Mouse (Mus musculus) layer of hippocampus, postnatal 10 days (tissue): Measurements from ENCODE around the gene Hoxb5. TPM values are rescaled to one million over a fixed set of nuclear protein-coding genes. Genes with fewer than 3 reads are reported as not detected.

Experiments
- DNase-seq, 2 experiments: peaks; one replicate each; pipeline ENCODE4 v3.0.0; 2021; ENCODE audit warnings: low spot score in 2 of 2
- total RNA-seq, 2 experiments: library from RNA; stranded (reverse); gene quantifications; 2 replicates each; pipeline ENCODE4 v1.2.3; 2021

The Hoxb5 gene
- total RNA-seq, 2 experiments from 2014 or later = not detected

DNA sequence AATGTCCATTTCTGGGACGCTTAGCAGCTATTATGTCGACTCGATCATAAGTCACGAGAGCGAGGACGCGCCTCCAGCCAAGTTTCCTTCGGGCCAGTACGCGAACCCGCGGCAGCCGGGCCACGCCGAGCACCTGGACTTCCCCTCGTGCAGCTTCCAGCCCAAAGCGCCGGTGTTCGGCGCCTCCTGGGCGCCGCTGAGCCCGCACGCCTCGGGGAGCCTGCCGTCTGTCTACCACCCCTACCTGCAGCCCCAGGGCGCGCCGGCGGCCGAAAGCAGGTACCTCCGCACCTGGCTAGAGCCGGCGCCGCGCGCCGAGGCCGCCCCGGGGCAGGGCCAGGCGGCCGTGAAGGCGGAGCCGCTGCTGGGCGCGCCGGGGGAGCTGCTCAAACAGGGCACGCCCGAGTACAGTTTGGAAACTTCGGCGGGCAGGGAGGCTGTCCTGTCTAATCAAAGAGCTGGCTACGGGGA, 31.6 kb upstream of the Hoxb5 start:
- DNase-seq = no peak

DNA sequence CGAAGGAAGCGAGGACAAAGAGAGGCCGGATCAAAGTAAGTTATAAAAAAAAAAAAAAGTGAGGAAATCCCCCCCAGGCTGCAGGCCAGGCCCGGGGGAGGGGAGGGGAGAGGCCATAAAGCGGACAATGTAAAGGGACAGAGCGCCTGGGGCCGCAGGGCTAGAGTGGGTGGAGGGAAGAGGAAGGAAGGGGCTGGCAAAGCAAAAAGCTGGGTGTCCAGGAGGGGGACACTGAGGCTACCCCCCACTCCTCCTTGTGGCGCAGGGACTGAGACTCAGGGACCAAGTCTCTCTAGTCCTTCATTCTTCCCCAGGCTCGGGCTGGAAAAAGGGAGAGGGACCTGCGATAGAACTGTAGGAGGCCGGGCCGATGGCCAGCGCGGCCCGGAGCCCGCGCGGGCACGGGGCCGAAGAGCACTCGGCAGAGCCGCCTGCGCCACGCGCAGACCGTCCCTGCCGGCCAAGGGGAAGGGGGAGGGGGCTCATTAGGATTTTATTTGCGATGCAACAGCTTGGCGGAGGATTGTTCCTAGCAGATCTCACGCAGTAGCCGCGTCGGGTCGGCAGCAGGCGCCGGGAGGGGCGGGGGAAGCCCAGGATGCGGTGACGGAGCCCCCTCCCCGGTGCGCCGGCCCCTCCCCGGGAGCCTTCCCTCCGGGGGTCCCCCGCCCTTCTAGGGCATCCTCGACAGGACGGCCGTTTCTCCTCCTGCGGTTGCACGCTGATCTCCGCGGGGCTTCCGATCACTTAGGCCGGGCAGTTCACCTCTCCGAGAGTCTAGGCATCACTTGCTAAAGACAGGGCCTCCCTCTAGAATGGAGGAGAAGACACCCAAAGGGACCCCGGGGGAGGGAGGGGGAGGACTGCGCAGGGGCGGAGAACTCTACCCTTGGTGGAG, 30.9 kb upstream of the Hoxb5 start:
- DNase-seq = no peak

DNA sequence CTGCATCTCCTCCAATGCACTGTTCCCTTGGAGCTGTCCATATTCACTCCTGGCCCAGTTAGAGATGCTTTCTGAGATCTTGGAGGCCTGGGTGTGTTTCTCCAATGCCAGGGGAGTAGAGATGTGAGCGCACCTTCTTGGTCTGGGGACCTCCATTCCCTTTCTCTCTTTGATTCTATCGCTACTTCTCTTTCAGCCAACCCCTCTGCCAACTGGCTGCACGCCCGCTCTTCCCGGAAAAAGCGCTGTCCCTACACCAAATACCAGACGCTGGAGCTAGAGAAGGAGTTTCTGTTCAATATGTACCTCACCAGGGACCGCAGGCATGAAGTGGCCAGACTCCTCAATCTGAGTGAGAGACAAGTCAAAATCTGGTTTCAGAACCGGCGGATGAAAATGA, 28.7 kb upstream of the Hoxb5 start:
- DNase-seq = no peak

DNA sequence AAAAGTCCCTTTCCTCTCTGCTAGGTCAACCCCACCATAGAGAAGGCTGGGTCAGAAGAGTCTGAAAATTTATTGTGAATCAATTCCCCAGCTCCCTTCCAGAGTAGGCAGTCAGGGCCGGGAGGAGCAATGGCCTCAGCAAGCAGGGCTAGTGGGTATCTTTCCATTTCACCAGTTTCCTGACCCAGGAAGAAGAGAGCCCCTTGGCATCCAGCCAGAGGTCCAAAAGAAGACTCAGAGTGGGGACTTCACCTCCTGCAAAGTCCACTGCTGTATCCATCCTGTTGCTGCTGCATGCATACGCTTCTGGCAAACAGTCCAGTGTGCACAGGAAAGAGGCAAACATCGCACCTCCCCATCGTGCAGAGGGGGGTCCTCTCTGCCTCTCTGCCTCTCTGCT, 27.2 kb upstream of the Hoxb5 start:
- no peak for DNase-seq

DNA sequence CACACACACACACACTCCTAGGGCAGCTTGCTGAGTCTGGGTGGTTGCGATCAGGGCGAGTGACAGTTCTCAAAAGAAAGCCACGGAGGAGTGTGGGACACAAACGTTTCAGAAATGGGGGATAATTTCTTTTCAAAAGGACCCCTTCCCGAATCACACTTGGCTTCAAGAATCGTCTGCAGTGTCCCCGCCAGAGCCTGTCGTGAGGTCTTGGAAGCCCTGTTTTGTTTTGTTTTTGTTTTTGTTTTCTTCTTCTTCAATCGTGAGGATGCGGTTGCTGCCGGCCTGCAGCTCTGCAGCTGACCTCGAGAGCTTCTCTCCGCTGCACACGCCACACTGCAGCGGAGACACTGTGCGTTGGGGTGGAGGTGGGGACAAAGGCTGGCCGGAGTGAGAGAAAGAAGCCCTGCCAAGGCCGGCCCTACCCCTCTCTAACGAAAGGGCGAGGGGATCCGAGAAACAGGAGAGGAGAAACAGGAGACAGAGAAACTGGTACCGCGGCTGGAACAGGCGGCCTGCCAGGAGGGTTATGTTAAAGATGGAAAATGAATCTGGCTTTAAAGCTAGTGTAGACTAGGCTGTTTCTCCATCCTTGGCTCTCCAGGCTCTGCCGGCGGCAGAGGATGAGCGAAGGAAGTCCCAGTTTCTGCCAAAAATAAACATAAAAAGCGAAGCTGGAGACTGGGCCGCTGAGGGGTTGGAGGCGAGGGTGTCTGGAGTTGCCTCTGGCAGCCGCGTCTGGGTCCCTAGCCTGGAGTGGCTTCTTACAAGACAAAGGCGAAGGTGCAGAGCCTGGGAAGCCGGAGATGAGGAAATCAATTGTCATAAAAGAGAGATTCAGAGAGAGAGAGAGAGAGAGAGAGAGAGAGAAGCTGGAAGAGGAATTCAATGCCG, 25.7 kb upstream of the Hoxb5 start:
- no peak for DNase-seq

- DNase-seq = no peak
These were observed 24.8 kb upstream of the Hoxb5 start for GRCm38 (mm10) chr11:96278324-96278723.

- DNase-seq = peak; percentile 86 to 93
These were observed 24.4 kb upstream of the Hoxb5 start for GRCm38 (mm10) chr11:96278773-96279172.

DNA sequence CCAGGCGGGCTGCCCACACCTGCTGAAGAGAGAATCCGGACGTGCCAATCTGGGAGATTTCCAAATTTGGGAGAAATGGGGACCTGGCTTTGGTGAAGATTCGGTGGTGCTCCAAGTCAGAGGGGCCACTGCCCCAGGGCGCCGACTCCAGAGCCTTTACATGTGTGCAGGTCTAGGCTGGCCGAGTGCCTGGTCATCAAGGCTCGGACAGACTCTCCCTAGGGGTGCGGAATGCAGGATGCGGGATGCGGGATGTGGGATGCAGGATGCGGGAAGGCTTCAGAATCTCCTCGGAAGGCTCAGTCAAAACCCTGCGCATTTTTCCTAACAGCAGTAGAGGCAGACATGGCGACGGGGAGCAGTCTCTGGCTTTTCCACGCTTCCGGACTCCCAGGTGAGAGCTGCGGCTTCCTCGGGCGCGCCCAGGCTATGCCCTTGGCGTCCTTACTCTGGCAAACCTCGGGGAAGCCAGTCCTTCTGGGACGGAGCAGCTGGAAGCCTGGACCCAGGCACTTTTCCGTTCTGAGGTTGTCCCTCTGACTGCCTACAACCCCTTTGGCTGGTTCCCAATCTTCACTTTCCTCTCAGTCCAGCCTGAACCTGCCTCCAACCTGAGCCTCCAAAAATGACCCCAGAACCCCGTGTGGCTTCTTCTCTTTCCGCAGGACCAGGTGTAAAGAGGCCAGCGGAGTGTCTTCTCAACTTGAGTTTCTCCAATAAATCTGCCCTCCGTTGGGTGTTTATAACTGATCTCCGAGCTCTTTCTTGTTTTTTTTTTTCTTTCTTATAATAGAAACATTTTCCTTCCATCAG, 23.5 kb upstream of the Hoxb5 start:
- DNase-seq = no peak

DNA sequence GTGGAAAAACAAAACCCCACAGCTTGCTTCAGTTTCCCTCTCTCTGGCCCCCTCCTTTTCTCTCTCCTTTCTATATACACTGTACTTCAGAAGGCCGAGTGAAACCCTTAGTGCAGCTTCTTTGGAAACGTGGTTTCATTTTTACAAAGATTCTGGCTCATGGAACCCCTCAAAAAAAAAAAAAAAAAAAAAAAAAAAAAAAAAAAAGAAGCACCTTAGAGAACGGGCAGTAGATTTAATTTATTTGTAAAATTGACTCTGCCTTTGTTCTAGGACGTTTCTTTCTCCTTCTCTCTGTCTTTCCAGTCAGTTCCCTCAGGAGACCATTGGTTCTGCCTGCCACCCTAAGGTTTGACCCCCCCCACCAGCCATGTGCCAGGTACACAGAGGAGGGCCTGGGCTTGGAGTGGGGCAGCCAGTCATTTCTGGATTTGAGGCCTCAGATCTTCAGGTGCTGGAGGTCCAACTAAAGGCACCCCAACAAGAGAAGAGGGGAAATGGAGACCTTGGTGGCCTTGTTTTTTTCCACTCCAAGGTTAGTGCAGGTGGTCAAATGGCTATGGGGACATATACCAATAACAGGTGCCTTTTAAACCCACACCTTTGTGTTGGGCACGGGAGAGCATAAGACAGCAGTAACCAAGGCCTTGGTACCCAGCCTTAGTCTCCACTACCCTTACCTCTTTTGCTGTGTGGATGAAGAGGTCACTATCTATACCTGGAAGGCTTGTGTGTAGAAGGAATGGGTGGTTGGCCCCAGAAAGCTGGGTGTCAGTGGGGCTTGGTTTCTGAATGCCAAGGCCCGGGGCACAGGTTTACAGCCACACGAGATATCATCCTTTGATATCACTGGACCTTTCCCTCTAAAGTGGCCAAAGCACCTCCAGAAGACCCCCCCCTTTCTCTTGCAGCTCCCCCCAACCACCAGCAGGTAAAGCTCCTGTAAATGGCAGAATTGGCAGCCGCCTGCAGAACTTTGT, 22.4 kb upstream of the Hoxb5 start:
- DNase-seq = no peak

DNA sequence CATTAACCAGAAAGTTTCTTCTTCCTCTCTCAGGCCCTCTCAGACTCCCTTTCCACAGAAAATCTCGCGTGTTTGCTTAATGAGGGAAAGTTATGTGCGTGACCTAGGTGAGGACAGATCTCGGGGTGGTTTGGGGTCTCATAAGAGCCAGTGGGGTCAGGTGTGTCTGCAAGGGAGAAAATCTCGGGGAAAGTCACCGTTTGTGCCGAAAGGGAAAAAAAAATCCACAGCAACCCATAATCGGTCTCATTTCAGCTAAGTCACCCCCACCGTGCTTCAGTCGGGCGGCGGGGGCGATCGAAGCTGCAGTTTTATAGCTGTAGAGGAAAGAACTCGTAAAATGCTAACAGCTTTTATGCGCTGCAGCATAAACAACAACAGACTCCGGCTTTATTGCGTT, 21.7 kb upstream of the Hoxb5 start:
- no peak for DNase-seq

DNA sequence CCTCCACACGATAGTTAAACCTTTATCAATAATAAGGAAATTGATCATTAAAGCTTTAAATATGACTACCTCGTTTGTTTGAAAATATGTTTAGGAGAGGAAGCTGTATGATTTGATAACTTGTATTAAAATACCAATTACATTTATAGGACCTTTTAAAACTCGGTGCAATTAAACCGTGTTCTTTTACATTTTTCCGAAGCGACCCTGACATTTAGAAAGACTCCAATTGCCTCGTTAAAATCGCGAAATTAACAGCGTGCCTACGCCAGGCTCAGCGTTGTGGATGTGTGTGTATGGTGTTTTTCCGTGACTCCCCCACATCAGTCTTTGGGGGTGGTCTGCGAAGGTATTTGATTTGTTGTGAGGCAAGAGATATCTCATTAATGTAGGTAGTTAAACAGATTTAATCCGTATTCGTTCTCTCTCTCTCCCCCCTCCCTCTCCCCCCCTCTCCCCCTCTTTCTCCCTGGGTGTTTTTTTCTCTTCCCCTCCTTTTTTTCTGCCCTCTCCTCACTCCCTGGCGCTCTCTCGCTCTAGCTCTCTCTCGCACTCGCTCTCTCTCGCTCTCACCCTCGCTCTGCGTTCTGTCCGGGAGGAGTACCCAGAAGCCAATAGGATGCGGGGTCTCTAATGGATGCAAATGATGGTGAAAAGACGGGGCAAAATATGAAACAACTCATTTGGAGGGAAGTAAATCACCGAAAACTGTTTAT, 21.1 kb upstream of the Hoxb5 start, which contains the start of gene Hoxb8:
TSS of gene Hoxb8 (plus strand) at position 51 of the 716 bp plus-strand sequence.
- no peak for DNase-seq

DNA sequence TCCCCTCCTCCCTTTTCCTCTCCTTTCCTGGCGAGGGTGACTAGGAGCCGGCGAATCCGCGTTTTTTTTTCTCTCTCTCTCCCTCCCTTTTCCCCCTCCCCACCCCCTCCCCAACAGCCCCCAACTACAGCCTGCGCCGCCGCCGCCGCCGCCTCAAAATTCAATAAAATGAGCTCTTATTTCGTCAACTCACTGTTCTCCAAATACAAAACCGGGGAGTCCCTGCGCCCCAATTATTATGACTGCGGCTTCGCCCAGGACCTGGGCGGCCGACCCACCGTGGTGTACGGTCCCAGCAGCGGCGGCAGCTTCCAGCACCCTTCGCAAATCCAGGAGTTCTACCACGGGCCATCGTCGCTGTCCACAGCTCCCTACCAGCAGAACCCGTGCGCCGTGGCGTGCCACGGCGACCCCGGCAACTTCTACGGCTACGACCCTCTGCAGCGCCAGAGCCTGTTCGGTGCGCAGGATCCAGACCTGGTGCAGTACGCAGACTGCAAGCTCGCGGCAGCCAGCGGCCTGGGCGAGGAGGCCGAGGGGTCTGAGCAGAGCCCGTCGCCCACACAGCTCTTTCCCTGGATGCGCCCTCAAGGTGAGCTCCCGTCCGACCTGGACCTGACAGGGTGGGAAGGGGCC, 20.2 kb upstream of the Hoxb5 start:
- no peak for DNase-seq

GRCm38 (mm10) chr11:96284041-96284749, 18.9 kb upstream of the Hoxb5 start:
- DNase-seq = no peak

GRCm38 (mm10) chr11:96284774-96285734, 18.1 kb upstream of the Hoxb5 start:
- no peak for DNase-seq

- DNase-seq = no peak
These were observed 17.1 kb upstream of the Hoxb5 start, which contains the start of gene Hoxb7 for GRCm38 (mm10) chr11:96285771-96286738. Gene Hoxb7, plus strand, starts transcription at chr11:96286623.
